Mouse (Mus musculus) ES-E14 (cell line): ENCODE results near the gene Ptn.

Source experiments
- CHD2 ChIP-seq: IDR thresholded peaks from 2 replicates; pipeline ENCODE4 v1.6.1; 2014; ENCODE audit warnings: mild to moderate bottlenecking, low read depth, low read length, inconsistent platforms
- MAFK ChIP-seq: IDR thresholded peaks from 2 replicates; pipeline ENCODE4 v1.6.1; 2014; ENCODE audit warnings: mild to moderate bottlenecking, low read depth, low read length, inconsistent platforms; ENCODE audit not compliant: insufficient read depth
- ZC3H11A ChIP-seq: IDR thresholded peaks from 2 replicates; pipeline ENCODE4 v1.6.1; 2012; ENCODE audit warnings: low read depth, mild to moderate bottlenecking, inconsistent platforms, low read length, borderline replicate concordance
- ZNF384 ChIP-seq: IDR thresholded peaks from 2 replicates; pipeline ENCODE4 v1.6.1; 2012; ENCODE audit warnings: low read depth, low read length, inconsistent platforms

DNA sequence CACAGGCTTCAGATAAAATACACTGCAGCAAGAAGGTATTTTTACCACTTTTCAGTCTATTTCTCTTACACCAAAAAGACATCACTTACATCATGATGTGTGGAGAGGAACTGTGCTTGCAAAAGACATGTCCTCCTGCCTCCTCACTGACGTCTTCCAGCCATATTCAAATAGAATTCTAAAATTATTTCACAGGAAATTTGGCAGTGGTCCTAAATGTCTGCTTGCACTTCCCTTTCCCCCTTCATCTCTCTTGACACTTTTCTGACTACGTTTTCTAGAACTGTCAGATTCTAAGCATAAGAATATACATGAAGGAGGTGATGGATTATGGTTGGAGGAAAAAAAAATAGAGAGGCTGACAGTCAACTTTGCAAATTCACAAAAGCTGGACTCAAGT lies 33.0 kb downstream of the Ptn start:
- no peak for TF ChIP-seq ZNF384
- TF ChIP-seq CHD2: no peak
- no peak for TF ChIP-seq MAFK
- no peak for TF ChIP-seq ZC3H11A
